Mouse (Mus musculus): ENCODE results near the gene Grid2. TPM values are rescaled to one million over a fixed set of nuclear protein-coding genes. Genes with fewer than 3 reads are reported as not detected.

Grid2 gene
- polyA plus RNA-seq, 1 experiment from 2014 or later = 1.3 TPM

- 90% methylated on average over 1 of the region's 1 CpGs for WGBS
- Histone ChIP-seq H3K27ac (no peak overlapping the region), H3K27me3 (no peaks in the 10 kb centered on the region), H3K9ac (replicated peaks) (no peak overlapping the region), H3K4me3 (replicated peaks) (no peak overlapping the region), H3K4me1 (replicated peaks) (no peaks in the 10 kb centered on the region), H3K9me3 (no peaks in the 10 kb centered on the region), H3K36me3 (no peaks in the 10 kb centered on the region), H3K4me2 (no peak overlapping the region)
- ATAC-seq (ENCODE audit: insufficient number of reproducible peaks, insufficient read depth, low FRiP score, low TSS enrichment, low read depth) = no peak
These were observed 1057.5 kb downstream of the Grid2 start for GRCm38 (mm10) chr6:64313132-64313531.

- Histone ChIP-seq H3K4me1 (replicated peaks) (no peaks in the 10 kb centered on the region), H3K9ac (replicated peaks) (no peak overlapping the region), H3K9me3 (no peaks in the 10 kb centered on the region), H3K4me3 (replicated peaks) (no peak overlapping the region), H3K27me3 (no peaks in the 10 kb centered on the region), H3K4me2 (no peak overlapping the region), H3K27ac (no peak overlapping the region), H3K36me3 (no peaks in the 10 kb centered on the region)
- WGBS = 94% methylated on average over 1 of the region's 1 CpGs
- no peak for ATAC-seq (ENCODE audit: insufficient number of reproducible peaks, insufficient read depth, low FRiP score, low TSS enrichment, low read depth)
These were observed 1071.3 kb downstream of the Grid2 start for GRCm38 (mm10) chr6:64326936-64327335.

- H3K36me3 ChIP-seq = no peaks in the 10 kb centered on the region
- no peaks in the 10 kb centered on the region for H3K4me1 ChIP-seq (replicated peaks)
- no peak for ATAC-seq (ENCODE audit: insufficient number of reproducible peaks, insufficient read depth, low FRiP score, low TSS enrichment, low read depth)
- H3K4me3 ChIP-seq (replicated peaks) = no peak overlapping the region
- no peak overlapping the region for H3K4me2 ChIP-seq
- no peak overlapping the region for H3K27ac ChIP-seq
- no peaks in the 10 kb centered on the region for H3K9me3 ChIP-seq
- H3K27me3 ChIP-seq = no peaks in the 10 kb centered on the region
- H3K9ac ChIP-seq (replicated peaks) = no peak overlapping the region
- 48% methylated on average over 3 of the region's 3 CpGs for WGBS
These were observed 1072.2 kb downstream of the Grid2 start for GRCm38 (mm10) chr6:64327876-64328275.

- Histone ChIP-seq H3K9me3 (no peaks in the 10 kb centered on the region), H3K27me3 (no peaks in the 10 kb centered on the region), H3K9ac (replicated peaks) (no peak overlapping the region), H3K27ac (no peak overlapping the region), H3K4me1 (replicated peaks) (no peaks in the 10 kb centered on the region), H3K36me3 (no peaks in the 10 kb centered on the region), H3K4me2 (no peak overlapping the region), H3K4me3 (replicated peaks) (no peak overlapping the region)
- no peak for ATAC-seq (ENCODE audit: insufficient number of reproducible peaks, insufficient read depth, low FRiP score, low TSS enrichment, low read depth)
- 89% methylated on average over 4 of the region's 4 CpGs for WGBS
These were observed 1142.9 kb downstream of the Grid2 start for GRCm38 (mm10) chr6:64398413-64399098.

GRCm38 (mm10) chr6:64427658-64428057, 1172.0 kb downstream of the Grid2 start:
- H3K9ac ChIP-seq (replicated peaks) = no peak overlapping the region
- no peak overlapping the region for H3K4me3 ChIP-seq (replicated peaks)
- no peak for ATAC-seq (ENCODE audit: insufficient number of reproducible peaks, insufficient read depth, low FRiP score, low TSS enrichment, low read depth)
- no peaks in the 10 kb centered on the region for H3K36me3 ChIP-seq
- H3K9me3 ChIP-seq = no peaks in the 10 kb centered on the region
- H3K27me3 ChIP-seq = no peaks in the 10 kb centered on the region
- H3K4me1 ChIP-seq (replicated peaks) = no peaks in the 10 kb centered on the region
- no peak overlapping the region for H3K4me2 ChIP-seq
- no peak overlapping the region for H3K27ac ChIP-seq

- no peaks in the 10 kb centered on the region for H3K9me3 ChIP-seq
- ATAC-seq (ENCODE audit: insufficient number of reproducible peaks, insufficient read depth, low FRiP score, low TSS enrichment, low read depth) = no peak
- no peaks in the 10 kb centered on the region for H3K36me3 ChIP-seq
- no peaks in the 10 kb centered on the region for H3K27me3 ChIP-seq
- no peak overlapping the region for H3K27ac ChIP-seq
- WGBS = 51% methylated on average over 1 of the region's 1 CpGs
- no peak overlapping the region for H3K9ac ChIP-seq (replicated peaks)
- H3K4me1 ChIP-seq (replicated peaks) = no peaks in the 10 kb centered on the region
- no peak overlapping the region for H3K4me3 ChIP-seq (replicated peaks)
- no peak overlapping the region for H3K4me2 ChIP-seq
These were observed 1173.2 kb downstream of the Grid2 start for GRCm38 (mm10) chr6:64428898-64429297.

GRCm38 (mm10) chr6:64448127-64448526, 1192.5 kb downstream of the Grid2 start:
- Histone ChIP-seq H3K27me3 (no peaks in the 10 kb centered on the region), H3K4me2 (no peak overlapping the region), H3K27ac (no peak overlapping the region), H3K4me3 (replicated peaks) (no peak overlapping the region), H3K9me3 (no peaks in the 10 kb centered on the region), H3K4me1 (replicated peaks) (no peaks in the 10 kb centered on the region), H3K9ac (replicated peaks) (no peak overlapping the region), H3K36me3 (no peaks in the 10 kb centered on the region)
- WGBS = 81% methylated on average over 5 of the region's 5 CpGs
- ATAC-seq (ENCODE audit: insufficient number of reproducible peaks, insufficient read depth, low FRiP score, low TSS enrichment, low read depth) = no peak

GRCm38 (mm10) chr6:64448864-64449355, 1193.2 kb downstream of the Grid2 start:
- WGBS = 84% methylated on average over 4 of the region's 4 CpGs
- Histone ChIP-seq H3K9me3 (no peaks in the 10 kb centered on the region), H3K4me3 (replicated peaks) (no peak overlapping the region), H3K4me2 (no peak overlapping the region), H3K9ac (replicated peaks) (no peak overlapping the region), H3K4me1 (replicated peaks) (no peaks in the 10 kb centered on the region), H3K27ac (no peak overlapping the region), H3K36me3 (no peaks in the 10 kb centered on the region), H3K27me3 (no peaks in the 10 kb centered on the region)
- no peak for ATAC-seq (ENCODE audit: insufficient number of reproducible peaks, insufficient read depth, low FRiP score, low TSS enrichment, low read depth)

- Histone ChIP-seq H3K27ac (no peak overlapping the region), H3K27me3 (no peaks in the 10 kb centered on the region), H3K36me3 (no peaks in the 10 kb centered on the region), H3K9ac (replicated peaks) (no peak overlapping the region), H3K4me1 (replicated peaks) (no peaks in the 10 kb centered on the region), H3K9me3 (no peaks in the 10 kb centered on the region), H3K4me2 (no peak overlapping the region), H3K4me3 (replicated peaks) (no peak overlapping the region)
- WGBS = 83% methylated on average over 3 of the region's 3 CpGs
- no peak for ATAC-seq (ENCODE audit: insufficient number of reproducible peaks, insufficient read depth, low FRiP score, low TSS enrichment, low read depth)
These were observed 1195.1 kb downstream of the Grid2 start for GRCm38 (mm10) chr6:64450770-64451169.

- H3K9ac ChIP-seq (replicated peaks) = no peak overlapping the region
- no peak overlapping the region for H3K4me2 ChIP-seq
- no peaks in the 10 kb centered on the region for H3K4me1 ChIP-seq (replicated peaks)
- ATAC-seq (ENCODE audit: insufficient number of reproducible peaks, insufficient read depth, low FRiP score, low TSS enrichment, low read depth) = no peak
- H3K36me3 ChIP-seq = no peaks in the 10 kb centered on the region
- H3K27me3 ChIP-seq = no peaks in the 10 kb centered on the region
- no peak overlapping the region for H3K27ac ChIP-seq
- 81% methylated on average over 3 of the region's 3 CpGs for WGBS
- no peaks in the 10 kb centered on the region for H3K9me3 ChIP-seq
- no peak overlapping the region for H3K4me3 ChIP-seq (replicated peaks)
These were observed 1224.2 kb downstream of the Grid2 start for GRCm38 (mm10) chr6:64479884-64480283.

GRCm38 (mm10) chr6:64480592-64480991, 1224.9 kb downstream of the Grid2 start:
- Histone ChIP-seq H3K36me3 (no peaks in the 10 kb centered on the region), H3K4me3 (replicated peaks) (no peak overlapping the region), H3K9ac (replicated peaks) (no peak overlapping the region), H3K4me1 (replicated peaks) (no peaks in the 10 kb centered on the region), H3K9me3 (no peaks in the 10 kb centered on the region), H3K27ac (no peak overlapping the region), H3K27me3 (no peaks in the 10 kb centered on the region), H3K4me2 (no peak overlapping the region)
- WGBS = 73% methylated on average over 2 of the region's 2 CpGs
- ATAC-seq (ENCODE audit: insufficient number of reproducible peaks, insufficient read depth, low FRiP score, low TSS enrichment, low read depth) = no peak
